Mouse (Mus musculus) megakaryocyte, adult 5-6 weeks (primary cell): ENCODE measurements around the gene Arrdc1. TPM values are rescaled to one million over a fixed set of nuclear protein-coding genes. Genes with fewer than 3 reads are reported as not detected.

Experiments
- total RNA-seq, 2 experiments: library from RNA; stranded (forward) in 1 of 2; stranded (reverse) in 1 of 2; fragments of 153-499, 151-499 nt in 1 of 2; fragments of 221-1000, 200-1000 nt in 1 of 2; gene quantifications; 2 replicates each; pipeline versions ENCODE4 v1.2.3 to v1.2.4; 2015 to 2017

Gene Arrdc1
- total RNA-seq, 2 experiments from 2014 or later, result 47.2 to 106 TPM

Other genes starting within 250 kb of the Arrdc1 start
- gene Cacna1b, start 172.1 kb downstream of the Arrdc1 start, total RNA-seq (2015), result 0.02 TPM in 1 of 2 replicates, not detected in the other
- not detected in 2 replicates for gene Cacna1b, start 172.1 kb downstream of the Arrdc1 start, total RNA-seq (2017)
- 26.2 and 30.7 TPM in 2 replicates for gene Ehmt1, start 15.6 kb downstream of the Arrdc1 start, total RNA-seq (2015)
- gene Ehmt1, start 15.6 kb downstream of the Arrdc1 start, total RNA-seq (2017), result 49.7 and 69.3 TPM in 2 replicates
- 6.0 and 6.4 TPM in 2 replicates for gene Zmynd19, start 14.5 kb upstream of the Arrdc1 start, total RNA-seq (2015)
- gene Zmynd19, start 14.5 kb upstream of the Arrdc1 start, total RNA-seq (2017), result 17.4 TPM in 2 replicates
- gene Dph7, start 27.1 kb upstream of the Arrdc1 start, total RNA-seq (2015), result 6.7 and 9.4 TPM in 2 replicates
- gene Dph7, start 27.1 kb upstream of the Arrdc1 start, total RNA-seq (2017), result 6.7 and 8.8 TPM in 2 replicates
- gene Mrpl41, start 39.8 kb upstream of the Arrdc1 start, total RNA-seq (2015), result 38.3 and 46.3 TPM in 2 replicates
- gene Mrpl41, start 39.8 kb upstream of the Arrdc1 start, total RNA-seq (2017), result 69.8 and 73.4 TPM in 2 replicates
- gene Pnpla7, start 40.8 kb upstream of the Arrdc1 start, total RNA-seq (2015), result 43.7 and 55.6 TPM in 2 replicates
- 38.3 and 38.5 TPM in 2 replicates for gene Pnpla7, start 40.8 kb upstream of the Arrdc1 start, total RNA-seq (2017)
- 6.0 and 6.9 TPM in 2 replicates for gene Nsmf, start 119.1 kb upstream of the Arrdc1 start, total RNA-seq (2015)
- 6.4 and 10.8 TPM in 2 replicates for gene Nsmf, start 119.1 kb upstream of the Arrdc1 start, total RNA-seq (2017)
- gene Entpd8, start 145.1 kb upstream of the Arrdc1 start, total RNA-seq (2015), result not detected in 2 replicates
- gene Entpd8, start 145.1 kb upstream of the Arrdc1 start, total RNA-seq (2017), result not detected in 2 replicates
- not detected in 2 replicates for gene Noxa1, start 159.9 kb upstream of the Arrdc1 start, total RNA-seq (2015)
- not detected in 2 replicates for gene Noxa1, start 159.9 kb upstream of the Arrdc1 start, total RNA-seq (2017)
- 1.1 TPM in 1 of 2 replicates, not detected in the other for gene Nrarp, start 245.5 kb upstream of the Arrdc1 start, total RNA-seq (2015)
- gene Nrarp, start 245.5 kb upstream of the Arrdc1 start, total RNA-seq (2017), result 0.22 and 0.28 TPM in 2 replicates